Mouse (Mus musculus): Measurements from ENCODE around the gene Olfr355. TPM values are rescaled to one million over a fixed set of nuclear protein-coding genes. Genes with fewer than 3 reads are reported as not detected.

Gene Olfr355
- not detected in 2 replicates for polyA plus RNA-seq (2012; rRNA removed)

- DNase-seq (ENCODE audit: low spot score) = no peak
Observed at GRCm38 (mm10) chr2:36928797-36929196, at the start of gene Olfr355. Gene Olfr355 (minus strand): TSS chr2:36928897.

DNA sequence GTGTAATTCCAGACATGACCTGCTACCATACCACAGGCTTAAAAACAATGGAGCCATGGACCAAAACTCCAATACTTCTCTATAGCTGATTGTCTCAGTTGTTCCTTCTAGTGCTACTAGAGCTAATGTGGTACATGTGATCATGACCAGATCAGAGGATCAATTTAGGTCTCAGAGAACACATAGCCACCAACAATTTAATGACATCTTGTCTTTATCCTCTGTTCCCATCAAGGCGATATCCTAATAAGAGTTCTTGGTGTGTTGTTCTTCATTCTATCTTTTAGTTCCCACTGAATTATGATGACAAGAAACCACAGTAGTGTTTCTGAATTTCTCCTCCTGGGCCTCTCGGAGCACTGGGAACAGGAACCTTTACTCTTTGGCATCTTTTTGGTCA is 8.1 kb upstream of the Olfr355 start, which contains the start of gene Olfr356:
Gene Olfr356, plus strand, starts transcription at position 301 of the 400 bp plus-strand sequence.
- no peak for DNase-seq (ENCODE audit: low spot score)

DNA sequence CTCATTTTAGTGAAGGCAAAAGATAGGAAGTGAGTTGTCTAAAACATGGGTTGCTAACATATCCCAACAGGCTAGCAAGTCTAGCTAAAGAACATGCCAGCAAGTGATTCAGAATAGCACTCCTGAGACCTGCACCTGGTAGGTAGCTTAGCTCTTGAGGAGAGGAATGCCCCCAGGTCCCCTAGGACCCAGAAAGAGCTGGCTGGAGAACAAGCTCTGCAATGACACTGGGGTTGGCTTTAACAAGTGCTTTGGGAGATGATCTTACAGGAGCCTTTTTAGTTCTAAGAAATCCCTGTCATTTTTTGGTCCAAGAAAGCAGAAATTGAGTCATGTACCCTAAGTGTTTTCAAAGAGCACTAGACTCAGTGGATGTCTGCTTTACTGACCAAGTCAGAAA is 23.3 kb downstream of the Olfr355 start, which contains the start of gene Olfr354:
Gene Olfr354, plus strand, starts transcription at position 301 of the 400 bp plus-strand sequence.
- no peak for DNase-seq (ENCODE audit: low spot score)

GRCm38 (mm10) chr2:36897114-36897513 is 31.6 kb downstream of the Olfr355 start:
- DNase-seq (ENCODE audit: low spot score) = no peak

- DNase-seq (ENCODE audit: low spot score) = no peak
Observed at GRCm38 (mm10) chr2:36892836-36893235, 35.9 kb downstream of the Olfr355 start, which contains the start of gene Olfr353. Gene Olfr353 (minus strand): TSS chr2:36892936.

Other genes with a start within 250 kb of the Olfr355 start
- not detected in 2 replicates for gene Olfr346, start 243.1 kb downstream of the Olfr355 start, polyA plus RNA-seq (2012; rRNA removed)
- gene Olfr347, start 197.0 kb downstream of the Olfr355 start, polyA plus RNA-seq (2012; rRNA removed) = not detected in 2 replicates
- gene Olfr348, start 144.6 kb downstream of the Olfr355 start, polyA plus RNA-seq (2012; rRNA removed) = not detected in 2 replicates
- not detected in 2 replicates for gene Olfr50, start 138.4 kb downstream of the Olfr355 start, polyA plus RNA-seq (2012; rRNA removed)
- gene Olfr3, start 111.9 kb downstream of the Olfr355 start, polyA plus RNA-seq (2012; rRNA removed) = not detected in 2 replicates
- not detected in 2 replicates for gene Olfr350, start 82.6 kb downstream of the Olfr355 start, polyA plus RNA-seq (2012; rRNA removed)
- not detected in 2 replicates for gene Olfr351, start 66.2 kb downstream of the Olfr355 start, polyA plus RNA-seq (2012; rRNA removed)
- gene Olfr352, start 60.4 kb downstream of the Olfr355 start, polyA plus RNA-seq (2012; rRNA removed) = not detected in 2 replicates
- gene Olfr353, start 36.0 kb downstream of the Olfr355 start, polyA plus RNA-seq (2012; rRNA removed) = not detected in 2 replicates
- not detected in 2 replicates for gene Olfr354, start 23.2 kb downstream of the Olfr355 start, polyA plus RNA-seq (2012; rRNA removed)
- gene Olfr356, start 8.2 kb upstream of the Olfr355 start, polyA plus RNA-seq (2012; rRNA removed) = not detected in 2 replicates
- not detected in 2 replicates for gene Olfr357, start 64.9 kb upstream of the Olfr355 start, polyA plus RNA-seq (2012; rRNA removed)
- not detected in 2 replicates for gene Olfr358, start 80.4 kb upstream of the Olfr355 start, polyA plus RNA-seq (2012; rRNA removed)
- not detected in 2 replicates for gene Olfr360, start 136.8 kb upstream of the Olfr355 start, polyA plus RNA-seq (2012; rRNA removed)
- not detected in 2 replicates for gene Olfr361, start 160.4 kb upstream of the Olfr355 start, polyA plus RNA-seq (2012; rRNA removed)
- gene Olfr362, start 189.0 kb upstream of the Olfr355 start, polyA plus RNA-seq (2012; rRNA removed) = not detected in 2 replicates
- not detected in 2 replicates for gene Olfr364-ps1, start 210.4 kb upstream of the Olfr355 start, polyA plus RNA-seq (2012; rRNA removed)

Data from urinary bladder, adult 2 months (tissue).